Mouse (Mus musculus): ENCODE measurements at regions not wholly inside any gene's neighbourhood (a gene's known extent, or its start where the extent isn't known, plus 50 kb on each side); places are given as distances from the start of the nearest gene placed in this dataset.

- no peak for DNase-seq
Observed at GRCm38 (mm10) chr13:101824962-101825361, 56.9 kb upstream of the Pik3r1 start.

- DNase-seq: no peak
Observed at GRCm38 (mm10) chr13:101831872-101832629, 64.0 kb upstream of the Pik3r1 start.

DNA sequence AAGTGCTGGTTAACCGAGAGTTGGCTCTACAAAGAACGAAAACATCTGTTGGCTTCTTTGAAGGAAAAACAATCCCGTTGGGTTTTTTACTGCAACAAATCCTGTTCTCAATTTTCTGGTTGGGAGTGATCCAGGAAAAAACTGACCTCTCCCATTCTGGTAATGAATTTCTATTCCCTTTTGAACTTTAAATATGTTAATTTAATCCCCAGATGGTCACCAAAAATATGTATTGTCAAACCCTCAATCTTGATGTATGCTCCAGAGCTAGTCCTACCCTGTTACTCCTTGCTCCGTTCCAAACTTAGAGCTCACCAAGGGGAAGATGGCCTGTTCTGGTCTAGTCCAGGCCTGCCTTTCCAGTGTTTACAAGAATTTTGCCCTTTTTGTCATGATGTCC, 66.5 kb upstream of the Pik3r1 start:
- no peak for DNase-seq

DNA sequence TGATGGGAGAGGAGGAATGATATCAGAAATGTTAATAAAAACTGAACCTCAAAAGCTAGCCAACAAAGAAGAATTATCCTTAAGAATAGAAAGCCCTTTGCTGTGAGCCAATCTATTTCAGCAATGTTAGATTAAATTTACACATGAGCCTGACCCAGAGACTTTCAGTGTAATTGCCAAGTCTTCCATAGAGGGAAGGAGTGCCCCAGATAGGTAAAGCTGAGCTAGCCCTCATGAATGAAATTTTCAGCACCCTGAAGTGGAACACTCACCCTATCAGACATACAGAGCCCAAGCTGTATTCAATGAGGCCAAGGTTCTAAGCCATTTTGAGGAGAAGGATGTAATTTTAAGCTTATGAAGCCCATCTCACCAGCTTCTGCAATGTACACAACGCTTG, 69.0 kb upstream of the Pik3r1 start:
- no peak for DNase-seq

GRCm38 (mm10) chr13:101844461-101845440, 76.7 kb upstream of the Pik3r1 start:
- peak; percentile 15 for DNase-seq

- no peak for DNase-seq
Observed at GRCm38 (mm10) chr13:101846016-101846415, 78.0 kb upstream of the Pik3r1 start.

DNA sequence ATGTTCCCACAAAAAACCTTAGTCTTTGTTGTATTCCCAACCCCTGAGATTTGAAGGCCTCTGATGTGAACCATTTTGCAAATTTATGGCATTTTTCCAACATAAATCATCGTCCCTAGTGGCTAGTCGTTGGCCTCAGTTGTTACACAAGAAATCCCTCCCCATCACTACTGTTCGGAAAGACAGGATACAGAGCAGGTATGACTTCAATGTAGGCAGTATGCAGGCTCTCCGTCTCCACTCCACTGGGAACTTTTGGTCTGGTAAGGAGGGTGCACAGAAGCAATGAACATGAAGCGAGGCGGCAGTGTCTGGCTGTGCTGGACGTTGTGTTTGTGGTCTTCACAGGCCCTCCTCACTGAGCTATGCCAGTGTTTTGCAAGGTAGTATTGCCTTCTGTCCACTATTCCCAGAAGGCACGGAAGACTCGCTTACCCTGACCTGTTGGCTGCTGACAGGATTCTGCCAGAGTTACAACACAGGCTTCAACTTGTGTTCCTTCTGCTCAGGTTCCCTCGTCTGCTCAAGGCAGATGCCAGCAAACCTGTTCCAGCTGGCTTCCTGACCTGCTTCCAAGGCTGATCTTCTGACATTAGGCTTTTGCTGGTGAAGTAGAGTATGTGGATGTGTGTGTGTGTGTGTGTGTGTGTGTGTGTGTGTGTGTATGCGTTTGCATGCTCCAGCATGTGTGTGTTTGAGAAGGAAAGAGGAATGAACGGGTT, 80.0 kb upstream of the Pik3r1 start:
- no peak for DNase-seq

DNA sequence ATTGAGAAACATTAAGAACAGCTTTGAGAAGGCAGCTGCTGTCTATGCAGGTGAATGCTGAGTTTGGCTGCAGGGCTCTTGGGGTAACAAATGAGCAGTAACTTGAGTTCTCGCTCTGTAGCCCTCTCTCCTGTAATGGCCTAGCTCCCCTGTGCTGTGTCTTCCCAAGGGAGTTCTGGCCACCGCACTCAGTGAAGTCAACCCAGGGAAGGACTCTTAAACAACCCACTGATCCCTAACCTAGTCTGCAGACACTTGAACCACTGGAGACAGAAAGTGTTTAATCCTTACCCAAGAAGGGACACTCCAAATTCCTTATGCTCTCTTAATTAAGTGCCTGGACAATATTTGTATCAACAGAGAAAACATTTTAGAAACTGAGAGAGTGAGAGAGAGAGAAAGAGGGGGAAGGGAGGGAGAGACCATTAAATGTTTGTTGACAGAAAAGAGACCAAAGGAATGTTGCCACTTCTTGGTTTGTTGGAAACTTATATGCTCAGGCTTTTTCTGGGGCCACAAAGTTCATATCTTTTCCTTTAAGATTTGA, 80.7 kb upstream of the Pik3r1 start:
- DNase-seq: no peak

GRCm38 (mm10) chr13:101849416-101849815, 81.4 kb upstream of the Pik3r1 start:
- no peak for DNase-seq

DNA sequence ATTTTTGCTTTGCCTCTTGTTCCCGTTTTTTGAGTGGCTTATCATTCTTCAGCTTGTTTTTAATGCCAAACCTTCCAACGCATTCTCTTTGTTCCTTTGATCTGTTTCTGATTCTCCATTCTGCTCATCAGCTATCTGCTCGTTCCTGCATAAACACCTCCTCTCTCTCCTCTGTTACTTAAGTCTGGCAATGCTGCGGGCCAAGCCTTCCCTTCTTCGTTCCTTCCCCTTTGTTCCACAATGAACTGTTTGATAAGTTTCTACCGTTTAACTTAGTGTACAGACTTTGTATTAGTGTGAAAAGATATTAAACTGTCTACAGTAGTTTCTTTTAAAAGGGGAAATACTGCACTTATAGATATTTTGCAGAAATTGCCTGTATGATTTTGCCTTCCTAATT, 83.3 kb upstream of the Pik3r1 start:
- no peak for DNase-seq

GRCm38 (mm10) chr13:101852960-101853359, 84.9 kb upstream of the Pik3r1 start:
- DNase-seq: no peak

DNA sequence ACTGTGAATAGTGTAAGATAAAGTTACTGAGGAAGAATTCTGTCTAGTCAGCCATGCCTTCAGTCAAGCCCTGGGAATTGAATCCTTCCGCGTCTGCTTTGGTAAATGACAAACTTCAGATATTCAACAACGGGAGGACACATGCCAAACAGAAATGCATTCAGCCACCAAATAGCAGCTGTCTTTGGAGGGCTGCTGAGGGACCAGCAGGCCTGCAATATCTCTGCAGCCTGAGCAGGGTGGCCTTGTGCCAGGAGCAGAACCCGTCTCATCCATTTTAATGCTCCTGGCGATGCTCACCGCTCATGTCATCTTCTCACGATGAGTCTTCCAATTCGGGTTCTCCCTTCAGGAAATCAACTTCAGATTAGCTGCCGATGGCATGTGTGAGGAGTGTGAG, 87.1 kb upstream of the Pik3r1 start:
- DNase-seq: no peak

DNA sequence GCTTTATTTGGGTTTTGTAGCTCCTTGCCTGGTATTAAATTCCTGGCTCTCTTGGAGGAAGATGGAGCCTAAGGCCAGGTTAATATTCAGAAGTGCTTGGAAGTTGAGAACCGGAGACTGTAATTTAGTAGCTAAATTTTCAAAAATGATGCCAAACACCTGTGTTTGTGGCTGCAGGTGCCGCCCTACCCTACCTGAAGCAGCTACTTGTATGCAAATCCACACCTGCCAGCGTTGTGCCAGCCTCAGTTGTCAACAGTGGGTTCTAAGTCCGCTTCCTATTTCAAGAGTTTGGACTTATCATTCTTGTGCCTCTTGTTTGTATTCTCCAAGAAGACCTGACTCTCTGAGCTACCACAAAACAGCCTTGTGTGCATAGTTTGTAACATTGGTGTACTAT, 92.7 kb upstream of the Pik3r1 start:
- no peak for DNase-seq

DNA sequence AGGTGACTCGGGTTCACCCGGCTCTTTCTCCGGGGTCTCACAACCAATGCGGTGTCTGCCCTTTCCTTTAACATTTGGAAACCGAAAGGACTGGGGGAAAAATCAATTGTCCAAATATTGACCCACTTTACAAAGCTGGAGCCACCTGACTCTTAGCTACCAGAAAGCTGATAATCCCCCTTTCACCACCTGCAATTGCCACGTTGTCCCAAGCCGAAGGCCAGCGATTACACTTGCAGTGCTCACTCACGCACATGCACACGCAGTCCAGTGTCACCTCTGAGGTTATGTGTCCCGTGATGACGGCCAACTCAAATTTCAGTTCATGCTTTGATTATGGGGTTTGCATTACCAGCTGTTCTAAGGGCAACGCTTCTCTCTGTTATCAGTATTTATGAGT, 94.0 kb upstream of the Pik3r1 start:
- no peak for DNase-seq

GRCm38 (mm10) chr13:101863015-101863414, 95.0 kb upstream of the Pik3r1 start:
- no peak for DNase-seq

DNA sequence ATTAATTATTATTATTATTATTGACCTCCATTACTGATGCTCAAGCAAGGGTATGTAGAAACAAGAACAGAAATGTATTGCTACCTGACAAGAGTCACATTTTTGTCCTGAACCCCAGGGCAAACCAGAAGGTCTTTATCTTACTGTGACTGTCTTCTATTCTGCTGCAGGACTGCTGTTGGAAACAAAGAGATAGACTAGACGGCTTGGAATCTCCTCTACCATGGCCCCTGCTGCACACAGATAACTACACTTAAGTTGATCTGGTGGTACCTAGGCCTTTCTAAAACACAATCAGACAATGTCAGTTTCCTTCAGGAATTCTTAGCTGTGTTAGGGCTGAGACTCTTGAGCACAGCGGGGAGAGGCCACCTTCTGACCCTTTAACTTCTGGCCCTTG, 95.6 kb upstream of the Pik3r1 start:
- DNase-seq: no peak

GRCm38 (mm10) chr13:101866843-101867242, 98.8 kb upstream of the Pik3r1 start:
- DNase-seq: no peak

DNA sequence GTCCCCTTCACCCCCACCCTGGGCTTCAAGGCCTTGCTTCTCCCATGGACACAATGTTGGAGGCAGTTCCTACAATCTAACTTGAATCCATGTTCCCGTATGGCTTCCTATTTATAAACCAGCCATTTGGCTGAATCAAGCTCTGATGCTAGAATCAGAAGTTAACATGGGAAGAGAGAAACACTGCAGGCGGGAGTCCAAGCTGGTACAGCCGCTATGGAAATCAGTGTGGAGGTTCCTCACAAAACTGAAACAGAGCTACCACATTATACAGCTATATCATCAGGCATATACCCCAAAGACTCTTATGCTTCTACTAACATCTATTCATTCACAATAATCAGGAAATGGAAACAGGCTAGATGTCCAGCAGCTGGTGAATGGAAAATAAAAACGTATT, 106.7 kb upstream of the Pik3r1 start:
- DNase-seq: no peak

GRCm38 (mm10) chr13:101876069-101876468, 108.1 kb upstream of the Pik3r1 start:
- no peak for DNase-seq

DNA sequence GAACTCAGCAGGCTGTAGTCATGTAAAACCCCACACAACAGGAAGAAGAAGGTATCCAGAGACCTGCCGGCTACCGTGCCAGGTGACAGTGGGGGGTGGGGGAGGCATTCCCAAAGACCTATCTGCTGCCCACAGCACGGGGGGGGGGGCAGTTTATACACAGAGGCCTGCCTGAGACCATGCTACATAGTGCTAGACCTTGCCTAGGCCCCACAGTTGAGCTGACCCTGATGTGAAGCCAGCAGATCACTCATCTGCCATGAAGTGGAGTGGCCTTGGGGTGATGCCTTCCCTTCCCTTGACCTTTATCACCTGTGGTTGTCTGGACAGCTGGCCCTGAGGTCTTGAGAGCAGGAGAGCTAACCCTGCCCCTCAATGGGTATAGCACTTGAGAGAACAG, 108.6 kb upstream of the Pik3r1 start:
- DNase-seq: no peak

DNA sequence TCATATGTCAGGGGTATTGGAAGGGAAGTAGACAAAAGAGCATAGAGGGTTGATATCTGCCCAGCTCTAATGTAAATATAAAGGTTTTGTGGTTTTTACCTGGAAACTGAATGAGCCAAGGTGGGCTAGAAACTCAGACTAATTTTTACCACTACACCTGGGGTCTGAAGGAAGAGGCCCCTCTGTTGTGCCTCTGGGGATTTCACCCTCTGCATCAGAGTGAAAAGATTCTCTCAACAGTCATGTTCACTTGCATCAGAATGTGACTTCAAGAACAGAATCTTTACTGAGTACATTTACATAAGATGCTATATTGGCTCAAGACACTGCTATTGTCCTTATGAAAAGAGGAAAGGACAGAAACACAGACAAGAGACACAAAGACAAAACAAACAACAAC, 110.2 kb upstream of the Pik3r1 start:
- no peak for DNase-seq

- peak; percentile 46 for DNase-seq
Observed at GRCm38 (mm10) chr13:101879561-101880081, 111.6 kb upstream of the Pik3r1 start.
